Mouse (Mus musculus) retina, embryonic 14.5 days (tissue): ENCODE measurements around the gene Zfx.

Experiments used
- DNase-seq: peaks from one replicate; pipeline ENCODE4 v3.0.0-alpha.2; 2015; ENCODE audit warnings: low spot score

The Zfx gene

GRCm38 (mm10) chrX:94060751-94061150 lies 62.8 kb downstream of the Zfx start:
- DNase-seq = no peak

- DNase-seq = no peak
Observed at GRCm38 (mm10) chrX:94058748-94059147, 64.8 kb downstream of the Zfx start.

- DNase-seq = no peak
Observed at GRCm38 (mm10) chrX:94049048-94049447, 74.5 kb downstream of the Zfx start.

GRCm38 (mm10) chrX:94048048-94048447 lies 75.5 kb downstream of the Zfx start:
- DNase-seq = no peak

GRCm38 (mm10) chrX:94047381-94047780 lies 76.1 kb downstream of the Zfx start:
- DNase-seq = no peak

- peak; percentile 56 for DNase-seq
Observed at GRCm38 (mm10) chrX:94032937-94033336, 90.6 kb downstream of the Zfx start.

GRCm38 (mm10) chrX:94030081-94030480 lies 93.4 kb downstream of the Zfx start:
- no peak for DNase-seq
